ENCODE assay signal across 19 mouse cellular contexts in genomic region chr13:108376637-108377036, GRCm38 (mm10).
"Had no signal": no experiment of that assay in that cellular context is flagged by ENCODE, and none has a peak within 500 bp of the region (broad histone marks: within the 10 kb centered on the region; RNA-seq: fewer than 3 reads in every experiment).

No protein-coding gene starts in this region.

- DNase-seq: liver, embryonic 13.5 days; liver, postnatal 0 days; lung, adult 2 months; lung, postnatal 14 days; lung, postnatal 36 days; right cerebral cortex, postnatal 14 days; spleen, adult 18-20 months; thymus, adult 2 months; thymus, postnatal 25 days; thymus, postnatal 4 days had no signal

- H3K9me3 ChIP-seq: liver, embryonic 13.5 days; liver, embryonic 15.5 days; lung, embryonic 15.5 days; midbrain, embryonic 12.5 days; midbrain, embryonic 15.5 days; neural tube, embryonic 12.5 days; stomach, embryonic 15.5 days had no signal

- H3K9ac ChIP-seq: liver, embryonic 13.5 days; liver, embryonic 15.5 days; liver, postnatal 0 days; lung, embryonic 15.5 days; midbrain, embryonic 12.5 days; midbrain, embryonic 15.5 days; neural tube, embryonic 12.5 days; stomach, embryonic 15.5 days had no signal

- H3K4me3 ChIP-seq: liver, embryonic 13.5 days; liver, embryonic 15.5 days; lung, embryonic 15.5 days; midbrain, embryonic 12.5 days; midbrain, embryonic 15.5 days; neural tube, embryonic 12.5 days; stomach, embryonic 15.5 days had no signal

- ATAC-seq: liver, postnatal 0 days; lung, postnatal 0 days; midbrain, embryonic 15.5 days had no signal

- H3K36me3 ChIP-seq: midbrain, embryonic 15.5 days had no signal

- H3K27ac ChIP-seq: liver, embryonic 13.5 days; liver, embryonic 15.5 days; lung, embryonic 15.5 days; macrophage; midbrain, embryonic 12.5 days; midbrain, embryonic 15.5 days; neural tube, embryonic 12.5 days; stomach, embryonic 15.5 days; stomach, postnatal 0 days had no signal

- H3K27me3 ChIP-seq: liver, embryonic 13.5 days; liver, embryonic 15.5 days; lung, embryonic 15.5 days; midbrain, embryonic 12.5 days; midbrain, embryonic 15.5 days; neural tube, embryonic 12.5 days; stomach, embryonic 15.5 days had no signal

- H3K4me1 ChIP-seq: liver, embryonic 15.5 days; lung, embryonic 15.5 days; midbrain, embryonic 12.5 days; neural tube, embryonic 12.5 days; stomach, embryonic 15.5 days had no signal
